Mouse (Mus musculus) midbrain, embryonic 12.5 days (tissue): ENCODE measurements around the gene Kif23. TPM values are rescaled to one million over a fixed set of nuclear protein-coding genes. Genes with fewer than 3 reads are reported as not detected.
A peak's percentile ranks its signal among the peaks of the same experiment; 100 is the strongest.

Source experiments
- ATAC-seq: fragments of 200-750 bp; cut with Nextera tagmentation; 2 replicates; pipeline ENCODE4 v1.8.0; 2017; ENCODE audit warnings: low read depth, moderate TSS enrichment, moderate library complexity; ENCODE audit not compliant: low FRiP score
- H3K27ac ChIP-seq: fragments of 300-500 bp; sonication (generic); replicated peaks from 2 replicates; pipeline ENCODE4 v1.5.1; 2016; ENCODE audit warnings: mild to moderate bottlenecking
- H3K27me3 ChIP-seq: fragments of 300-500 bp; sonication (generic); 2 replicates; pipeline ENCODE4 v1.6.1; 2016; ENCODE audit warnings: mild to moderate bottlenecking
- H3K36me3 ChIP-seq: fragments of 300-500 bp; sonication (generic); 2 replicates; pipeline ENCODE4 v1.6.1; 2016
- H3K4me1 ChIP-seq: fragments of 300-500 bp; sonication (generic); 2 replicates; pipeline ENCODE4 v1.6.1; 2016
- H3K4me2 ChIP-seq: fragments of 300-500 bp; sonication (generic); replicated peaks from 2 replicates; pipeline ENCODE4 v1.6.1; 2016; ENCODE audit warnings: mild to moderate bottlenecking, moderate library complexity
- H3K4me3 ChIP-seq: fragments of 300-500 bp; sonication (generic); 2 replicates; pipeline ENCODE4 v1.5.1; 2016; ENCODE audit warnings: mild to moderate bottlenecking
- H3K9ac ChIP-seq: fragments of 300-500 bp; sonication (generic); replicated peaks from 2 replicates; pipeline ENCODE4 v1.6.1; 2016; ENCODE audit warnings: mild to moderate bottlenecking, moderate library complexity
- H3K9me3 ChIP-seq: fragments of 300-500 bp; sonication (generic); 2 replicates; pipeline ENCODE4 v1.6.1; 2016; ENCODE audit warnings: mild to moderate bottlenecking
- WGBS: fragments of 180-500 bp; shearing (Covaris S2); methylation state at CpG from one replicate; pipeline ENCODE4 v1.1.7; 2016; 5-methylcytosine and 5-hydroxymethylcytosine counted together
- polyA plus RNA-seq: library from polyadenylated mRNA; unstranded; fragments of >200 nt; fragmentation: Nextera tagmentation; extraction: Ambion mirVana; gene quantifications from 2 replicates; pipeline ENCODE4 v1.2.1, GENCODE M21; 2016

Gene Kif23
- polyA plus RNA-seq, 1 experiment from 2014 or later = 90.2 TPM

GRCm38 (mm10) chr9:61941054-61941453 is 5.5 kb downstream of the Kif23 start:
- H3K4me2 ChIP-seq = no peak overlapping the region
- 86% methylated on average over 3 of the region's 3 CpGs for WGBS
- H3K4me3 ChIP-seq = no peak overlapping the region
- H3K27me3 ChIP-seq = no peaks in the 10 kb centered on the region
- H3K36me3 ChIP-seq = peaks cover 50% of the 10 kb centered on the region
- no peak overlapping the region for H3K9ac ChIP-seq
- peaks cover 7% of the 10 kb centered on the region; the same call in 1 of the 2 replicates for H3K4me1 ChIP-seq
- no peak overlapping the region for H3K27ac ChIP-seq
- no peak for ATAC-seq
- no peaks in the 10 kb centered on the region for H3K9me3 ChIP-seq

- Histone ChIP-seq H3K27me3 (no peaks in the 10 kb centered on the region), H3K4me1 (no peaks in the 10 kb centered on the region), H3K4me2 (no peak overlapping the region), H3K27ac (no peak overlapping the region), H3K9me3 (no peaks in the 10 kb centered on the region), H3K4me3 (no peak overlapping the region), H3K36me3 (peaks cover 90% of the 10 kb centered on the region), H3K9ac (no peak overlapping the region)
- WGBS = 90% methylated on average over 2 of the region's 2 CpGs
- ATAC-seq = no peak
Observed at GRCm38 (mm10) chr9:61933333-61933732, 13.2 kb downstream of the Kif23 start.

DNA sequence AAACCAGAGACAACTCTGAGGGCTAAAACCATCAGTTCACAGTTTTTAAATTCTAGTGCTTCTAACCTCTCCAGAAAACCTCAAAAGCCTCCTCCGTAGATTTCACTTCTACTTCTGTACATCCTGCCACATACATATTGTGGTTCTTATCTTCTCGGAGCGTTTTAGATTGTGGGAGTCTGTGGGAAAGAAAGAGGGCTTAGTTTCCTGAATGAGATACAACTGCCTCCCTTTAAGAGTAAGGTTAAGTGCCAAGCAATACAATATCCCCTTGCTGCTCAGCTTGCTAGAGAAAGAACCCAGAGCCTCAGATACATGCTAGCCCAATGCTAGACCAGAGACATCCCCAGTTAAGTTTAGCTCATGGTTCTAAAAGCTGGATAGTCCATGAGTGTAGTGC is 14.6 kb downstream of the Kif23 start:
- ATAC-seq = no peak
- Histone ChIP-seq H3K9me3 (no peaks in the 10 kb centered on the region), H3K4me1 (no peaks in the 10 kb centered on the region), H3K36me3 (peaks cover 90% of the 10 kb centered on the region), H3K4me3 (no peak overlapping the region), H3K27me3 (no peaks in the 10 kb centered on the region), H3K27ac (no peak overlapping the region), H3K4me2 (no peak overlapping the region), H3K9ac (no peak overlapping the region)
- 96% methylated on average over 3 of the region's 3 CpGs for whole genome bisulfite sequencing

DNA sequence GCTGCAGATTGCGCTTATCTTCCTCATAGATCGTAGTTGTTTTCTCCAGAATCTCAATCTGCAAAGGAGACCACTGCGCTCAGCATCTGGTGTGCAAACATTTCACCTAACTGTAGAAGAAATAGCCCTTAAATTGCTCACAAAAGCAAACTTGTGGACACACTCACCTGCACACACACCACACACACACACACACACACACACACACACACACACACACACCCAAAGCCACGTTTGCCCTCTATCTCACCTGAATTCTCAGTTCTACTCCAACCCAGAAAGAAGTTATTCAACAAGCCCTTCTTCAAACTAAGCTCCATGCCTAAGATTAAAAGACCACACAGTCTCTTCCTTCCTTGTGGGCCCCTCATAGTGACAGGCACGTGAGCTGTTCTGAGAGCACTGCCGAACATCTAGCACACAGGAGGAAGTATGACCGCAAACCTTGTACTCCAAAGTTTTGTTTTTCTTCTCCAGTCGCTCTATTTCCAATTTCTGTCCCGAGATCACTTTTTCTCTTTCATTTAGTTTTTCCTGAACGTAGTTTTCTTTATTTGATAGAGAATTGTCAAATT is 21.4 kb downstream of the Kif23 start:
- Histone ChIP-seq H3K9me3 (no peaks in the 10 kb centered on the region), H3K4me3 (no peak overlapping the region), H3K27me3 (no peaks in the 10 kb centered on the region), H3K4me2 (no peak overlapping the region), H3K4me1 (no peaks in the 10 kb centered on the region), H3K27ac (no peak overlapping the region), H3K9ac (no peak overlapping the region), H3K36me3 (peaks cover 93% of the 10 kb centered on the region)
- 92% methylated on average over 10 of the region's 10 CpGs for WGBS
- ATAC-seq = no peak

DNA sequence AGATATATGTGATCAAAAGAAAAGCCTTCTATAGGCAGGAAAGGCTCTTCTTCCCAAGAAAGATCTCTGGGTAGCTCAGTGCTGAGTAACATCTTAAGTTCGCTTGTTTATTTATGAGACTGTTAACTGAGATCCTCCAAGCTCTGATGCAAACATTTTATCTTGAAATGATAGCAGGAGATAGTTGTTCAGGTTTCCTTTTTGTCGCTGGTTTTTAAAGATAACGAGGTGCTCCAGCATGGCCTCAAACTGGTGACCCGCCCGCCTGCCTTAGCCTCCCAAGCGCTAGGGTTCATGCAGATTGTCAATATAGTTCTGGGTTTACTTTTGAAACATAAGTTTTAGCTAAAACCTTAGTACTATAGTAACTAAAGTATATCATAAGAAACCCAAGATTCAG is 26.2 kb downstream of the Kif23 start:
- Histone ChIP-seq H3K4me3 (no peak overlapping the region), H3K9me3 (no peaks in the 10 kb centered on the region), H3K9ac (no peak overlapping the region), H3K4me2 (no peak overlapping the region), H3K27ac (no peak overlapping the region), H3K27me3 (no peaks in the 10 kb centered on the region), H3K36me3 (peaks cover 78% of the 10 kb centered on the region), H3K4me1 (0 out of 2 replicates have a peak, but pooled peaks cover 3% of the 10 kb centered on the region)
- ATAC-seq = no peak
- WGBS = 92% methylated on average over 6 of the region's 6 CpGs

DNA sequence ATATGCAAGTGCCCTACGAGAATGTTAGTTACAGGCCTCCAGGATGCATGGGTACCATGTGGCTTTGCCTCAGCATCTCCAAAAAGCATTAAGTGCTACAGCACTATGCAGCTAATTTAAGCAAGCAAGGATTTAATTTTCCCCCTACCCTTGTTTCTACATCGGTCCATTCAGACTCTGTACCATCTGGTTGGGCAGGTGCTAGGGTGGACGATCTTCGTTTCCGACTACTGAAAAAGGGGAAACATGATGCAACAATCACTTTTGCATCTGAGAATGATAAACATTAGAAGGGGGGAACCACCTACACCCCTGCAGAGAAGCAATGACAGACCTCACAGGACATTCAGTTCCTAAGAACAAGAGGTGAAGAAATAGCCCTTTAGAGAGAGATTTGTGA is 27.1 kb downstream of the Kif23 start:
- WGBS = 95% methylated on average over 5 of the region's 5 CpGs
- H3K36me3 ChIP-seq = peaks cover 69% of the 10 kb centered on the region
- H3K27ac ChIP-seq = no peak overlapping the region

GRCm38 (mm10) chr9:61917436-61917835 is 29.1 kb downstream of the Kif23 start:
- Histone ChIP-seq H3K4me2 (no peak overlapping the region), H3K4me3 (no peak overlapping the region), H3K27me3 (no peaks in the 10 kb centered on the region), H3K9me3 (no peaks in the 10 kb centered on the region), H3K27ac (no peak overlapping the region), H3K9ac (no peak overlapping the region), H3K36me3 (peaks cover 62% of the 10 kb centered on the region), H3K4me1 (peaks cover 17% of the 10 kb centered on the region)
- no peak for ATAC-seq
- 93% methylated on average over 6 of the region's 6 CpGs for WGBS

More for the DNA sequence above, 27.1 kb downstream of the Kif23 start:
- no peak overlapping the region for H3K9ac ChIP-seq
- no peak overlapping the region for H3K4me3 ChIP-seq
- H3K9me3 ChIP-seq = no peaks in the 10 kb centered on the region
- no peak overlapping the region for H3K4me2 ChIP-seq
- ATAC-seq = no peak
- H3K4me1 ChIP-seq = peaks cover 5% of the 10 kb centered on the region; the same call in 1 of the 2 replicates
- H3K27me3 ChIP-seq = no peaks in the 10 kb centered on the region

DNA sequence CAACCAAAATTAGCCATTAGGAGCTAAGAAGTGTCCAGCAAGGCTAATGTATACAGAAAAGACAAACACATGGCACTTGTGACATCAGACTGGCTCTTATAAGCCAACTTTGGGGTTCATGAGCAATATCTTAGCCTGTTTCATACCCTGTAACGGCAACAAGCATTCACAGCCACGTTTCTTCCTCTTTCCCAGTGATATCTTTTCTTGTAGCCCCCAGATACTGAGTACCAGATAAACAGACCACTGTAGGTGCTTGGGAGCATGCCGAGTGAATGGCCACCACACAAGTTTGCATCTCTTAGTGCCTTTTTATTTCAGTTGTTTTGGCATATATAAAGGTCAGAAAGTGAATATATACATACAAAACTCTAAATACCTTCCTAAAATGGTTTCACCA is 29.6 kb downstream of the Kif23 start:
- H3K27ac ChIP-seq = no peak overlapping the region
- H3K27me3 ChIP-seq = no peaks in the 10 kb centered on the region
- no peak overlapping the region for H3K9ac ChIP-seq
- no peak for ATAC-seq
- H3K4me2 ChIP-seq = no peak overlapping the region
- H3K36me3 ChIP-seq = peaks cover 65% of the 10 kb centered on the region
- no peak overlapping the region for H3K4me3 ChIP-seq
- WGBS = 89% methylated on average over 3 of the region's 3 CpGs
- no peaks in the 10 kb centered on the region for H3K9me3 ChIP-seq
- H3K4me1 ChIP-seq = peaks cover 18% of the 10 kb centered on the region

DNA sequence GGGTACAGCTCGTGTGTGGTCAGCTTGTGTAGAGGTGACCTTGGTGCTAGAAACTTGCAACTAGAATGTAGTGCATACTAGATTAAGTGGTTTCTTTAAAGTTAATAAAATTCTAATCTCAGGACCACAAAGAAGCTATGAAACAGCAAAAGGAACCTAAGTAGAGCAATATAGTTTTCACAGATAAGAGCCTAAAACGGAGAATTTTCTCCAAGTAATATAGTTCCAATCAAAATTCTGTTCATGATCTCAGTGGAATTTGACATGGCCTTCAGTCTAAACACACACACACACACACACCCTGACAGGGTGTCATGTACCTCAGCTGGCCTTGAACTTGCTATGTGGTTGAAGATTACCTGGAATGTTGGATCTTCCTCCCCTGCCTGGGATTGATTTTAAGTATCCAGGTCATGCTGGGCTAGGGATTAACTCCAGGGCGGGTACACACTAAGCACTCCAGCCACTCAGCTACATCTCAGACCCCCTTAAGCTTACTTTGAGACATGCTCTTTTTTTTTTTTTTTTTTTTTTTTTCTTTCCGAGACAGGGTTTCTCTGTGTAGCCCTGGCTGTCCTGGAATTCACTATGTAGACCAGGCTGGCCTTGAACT is 31.1 kb downstream of the Kif23 start:
- Histone ChIP-seq H3K27ac (peak overlapping the region; percentile 93), H3K36me3 (peaks cover 63% of the 10 kb centered on the region), H3K9me3 (no peaks in the 10 kb centered on the region), H3K27me3 (no peaks in the 10 kb centered on the region), H3K4me3 (peak overlapping the region; percentile 93), H3K4me2 (peak overlapping the region; percentile 74), H3K4me1 (peaks cover 18% of the 10 kb centered on the region), H3K9ac (peak overlapping the region; percentile 53; the same call in 1 of the 2 replicates)
- WGBS = 40% methylated on average over 4 of the region's 4 CpGs
- no peak for ATAC-seq

GRCm38 (mm10) chr9:61914917-61915300 is 31.7 kb downstream of the Kif23 start:
- ATAC-seq = no peak
- peaks cover 57% of the 10 kb centered on the region for H3K36me3 ChIP-seq
- peak overlapping the region; percentile 93 for H3K4me3 ChIP-seq
- H3K27me3 ChIP-seq = no peaks in the 10 kb centered on the region
- peak overlapping the region; percentile 93 for H3K27ac ChIP-seq
- no peaks in the 10 kb centered on the region for H3K9me3 ChIP-seq
- peak overlapping the region; percentile 74 for H3K4me2 ChIP-seq
- WGBS = 3% methylated on average over 13 of the region's 13 CpGs
- H3K4me1 ChIP-seq = peaks cover 18% of the 10 kb centered on the region
- peak overlapping the region; percentile 53 for H3K9ac ChIP-seq

DNA sequence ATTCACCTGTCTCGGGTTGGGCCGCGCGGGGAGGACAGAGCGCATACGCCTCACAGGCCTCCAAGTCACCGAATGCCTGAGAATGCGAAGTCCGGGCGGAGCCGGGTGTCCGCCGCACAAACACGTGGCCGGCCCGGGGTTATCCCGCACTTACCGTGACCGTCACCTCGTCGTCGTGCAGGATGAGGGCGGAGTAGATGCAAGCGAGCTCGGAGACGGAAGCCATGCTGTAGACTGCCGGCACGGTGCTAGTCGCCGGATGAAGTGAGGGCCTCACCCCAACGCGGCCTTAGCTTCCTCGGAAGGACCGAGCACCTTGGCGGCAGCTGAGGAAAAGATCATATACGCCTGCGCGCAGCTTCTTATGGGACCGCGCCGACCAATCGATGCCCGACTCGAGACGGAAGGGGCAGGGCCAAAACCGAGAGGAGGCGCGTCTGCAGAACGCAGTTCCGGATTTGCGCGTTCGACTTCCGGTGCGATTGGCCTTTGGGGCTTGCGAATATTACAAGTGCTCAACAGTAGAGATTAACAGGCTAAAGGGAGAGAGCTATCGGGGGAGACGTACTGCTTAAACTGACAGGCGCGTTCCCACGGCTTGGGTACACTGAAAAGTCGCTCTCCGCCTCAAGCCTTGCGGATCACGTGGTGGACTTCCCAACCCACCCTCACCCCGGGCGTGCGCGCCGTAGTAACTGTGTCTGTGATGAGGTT is 32.2 kb downstream of the Kif23 start, which contains the start of gene Rplp1:
Gene Rplp1 (minus strand): TSS at position 340 of the 714 bp plus-strand sequence.
- Histone ChIP-seq H3K9ac (peak within 1 kb of the TSS; percentile 81), H3K36me3 (peaks cover 51% of the 10 kb centered on the region)
- under 1% methylated on average over 70 of the region's 70 CpGs for WGBS

More for the DNA sequence above, 32.2 kb downstream of the Kif23 start, which contains the start of gene Rplp1:
- H3K4me3 ChIP-seq = peak within 1 kb of the TSS; percentile 93
- peak; percentile 95 for ATAC-seq
- no peaks in the 10 kb centered on the region for H3K27me3 ChIP-seq
- H3K27ac ChIP-seq = peak within 1 kb of the TSS; percentile 93
- H3K4me1 ChIP-seq = peaks cover 18% of the 10 kb centered on the region
- peak within 1 kb of the TSS; percentile 74 for H3K4me2 ChIP-seq
- H3K9me3 ChIP-seq = no peaks in the 10 kb centered on the region
